Mouse (Mus musculus) ES-Bruce4 (cell line): ENCODE results near the gene Otoa. TPM values are rescaled to one million over a fixed set of nuclear protein-coding genes. Genes with fewer than 3 reads are reported as not detected.

Source experiments
- H3K27ac ChIP-seq: 2 replicates; pipeline ENCODE4 v1.5.1; 2012; ENCODE audit warnings: low read length, inconsistent platforms; ENCODE audit not compliant: insufficient read depth
- H3K27me3 ChIP-seq: 2 replicates; pipeline ENCODE4 v1.6.1; 2012; ENCODE audit warnings: mild to moderate bottlenecking, low read length, inconsistent platforms; ENCODE audit not compliant: control insufficient read depth, poor library complexity, insufficient read depth, severe bottlenecking
- H3K36me3 ChIP-seq: 2 replicates; pipeline ENCODE4 v1.6.1; 2012; ENCODE audit warnings: inconsistent platforms, mild to moderate bottlenecking, low read length, moderate library complexity; ENCODE audit not compliant: control insufficient read depth, poor library complexity, insufficient read depth, severe bottlenecking
- H3K4me1 ChIP-seq: one replicate; pipeline ENCODE4 v1.8.1; 2011; ENCODE audit warnings: low read length; ENCODE audit not compliant: control insufficient read depth, insufficient read depth
- H3K4me3 ChIP-seq: 2 replicates; pipeline ENCODE4 v1.5.1; 2011; ENCODE audit warnings: low read depth, mild to moderate bottlenecking, low read length
- H3K9ac ChIP-seq: 2 replicates; pipeline ENCODE4 v1.6.1; 2012; ENCODE audit warnings: low read depth, mild to moderate bottlenecking, inconsistent platforms; ENCODE audit not compliant: poor library complexity, severe bottlenecking
- H3K9me3 ChIP-seq: replicated peaks from 2 replicates; pipeline ENCODE4 v1.6.1; 2012; ENCODE audit warnings: mild to moderate bottlenecking, low read length, inconsistent platforms; ENCODE audit not compliant: control insufficient read depth, poor library complexity, insufficient read depth, severe bottlenecking
- CTCF ChIP-seq: IDR thresholded peaks from one replicate; pipeline ENCODE4 v1.8.1; 2011; ENCODE audit warnings: low read depth, low read length
- EP300 ChIP-seq: IDR thresholded peaks from 2 replicates; pipeline ENCODE4 v1.6.1; 2011; ENCODE audit warnings: low read depth, low read length; ENCODE audit not compliant: insufficient read depth
- POLR2A ChIP-seq: IDR thresholded peaks from one replicate; pipeline ENCODE4 v1.8.1; 2011; ENCODE audit warnings: low read length; ENCODE audit not compliant: insufficient read depth
- polyA plus RNA-seq: library from polyadenylated mRNA; stranded (reverse); fragments of >200 nt; gene quantifications from 2 replicates; pipeline ENCODE4 v1.2.4, GENCODE M21; 2011; ENCODE audit warnings: low read depth; ENCODE audit not compliant: missing spikeins, insufficient read depth, insufficient read length

Gene Otoa
- not detected in 2 replicates for polyA plus RNA-seq

DNA sequence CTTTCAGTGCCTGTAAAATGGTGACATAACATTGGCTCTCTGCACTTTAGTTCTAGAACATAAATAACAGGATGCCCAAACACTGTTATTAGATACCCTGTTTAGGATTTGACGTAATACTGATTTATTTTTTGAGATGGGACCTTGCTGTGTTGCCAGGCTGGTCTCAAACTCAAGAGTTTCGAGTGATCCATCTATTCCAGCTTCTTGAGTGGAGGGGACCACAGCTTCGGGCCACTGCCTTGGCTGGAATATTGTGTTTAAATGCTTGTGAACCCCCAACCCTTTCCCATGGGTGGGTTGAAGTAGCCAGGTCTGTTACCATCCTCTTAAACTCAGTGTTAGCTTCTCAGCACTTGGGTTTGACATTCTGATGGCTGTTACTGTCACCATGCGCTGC, at the start of gene Otoa:
Gene Otoa (plus strand): TSS at position 301 of the 400 bp plus-strand sequence.
- TF ChIP-seq POLR2A (no peak), CTCF (no peak), EP300 (no peak)
- 0 out of 2 replicates have a peak, but pooled peaks cover 2% of the 10 kb centered on the region for H3K36me3 ChIP-seq

DNA sequence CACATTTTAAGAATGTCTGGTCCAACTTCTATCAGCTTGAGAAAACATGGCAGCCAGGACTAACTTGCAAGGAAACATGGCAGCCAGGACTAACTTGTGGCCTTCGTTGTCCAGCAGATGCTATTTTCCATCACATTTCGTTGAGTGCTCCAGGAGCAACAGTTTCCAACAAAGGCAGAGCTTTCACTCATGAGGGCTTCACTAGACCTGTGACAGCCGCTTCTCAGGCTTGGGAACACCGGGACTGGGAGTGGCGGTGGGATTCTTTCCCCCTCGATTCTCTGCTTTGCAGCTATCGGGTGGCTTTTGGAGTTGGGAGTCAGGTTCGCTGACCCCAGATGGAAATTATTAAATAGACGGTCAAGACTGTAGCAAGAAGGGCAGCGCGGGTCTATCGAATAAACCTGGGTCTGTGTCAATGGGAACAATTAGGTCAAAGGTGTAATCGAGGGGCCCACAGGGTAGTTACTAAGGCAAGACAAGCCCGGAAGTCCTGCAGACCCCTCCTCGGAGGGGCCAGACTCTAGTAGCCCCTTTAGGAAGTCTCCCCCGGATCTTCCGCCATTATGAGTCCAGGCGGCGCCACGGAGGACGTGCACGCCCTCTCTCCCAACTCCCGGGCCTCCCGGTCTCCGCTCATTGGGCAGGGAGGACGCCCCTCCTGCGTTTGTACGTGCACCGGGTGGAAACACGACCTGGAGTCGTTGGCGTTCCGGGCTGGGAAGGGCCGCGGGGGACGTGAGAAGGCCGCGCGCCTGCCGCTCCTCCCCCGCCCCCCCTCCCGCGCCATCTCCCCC, 47.4 kb upstream of the Otoa start, which contains the start of gene Mettl9:
Gene Mettl9 (plus strand): TSS at position 590 of the 797 bp plus-strand sequence.
- no peaks in the 10 kb centered on the region for H3K9me3 ChIP-seq
- no peak within 1 kb of the TSS for H3K27ac ChIP-seq
- no peaks in the 10 kb centered on the region for H3K36me3 ChIP-seq
- TF ChIP-seq EP300 (no peak), POLR2A (peak; percentile 40)
- peak within 1 kb of the TSS; percentile 90 for H3K4me3 ChIP-seq
- no peaks in the 10 kb centered on the region for H3K4me1 ChIP-seq
- H3K9ac ChIP-seq = peak within 1 kb of the TSS; percentile 95
- no peaks in the 10 kb centered on the region for H3K27me3 ChIP-seq

More for the DNA sequence above, at the start of gene Otoa:
- H3K4me3 ChIP-seq = no peak within 1 kb of the TSS
- no peaks in the 10 kb centered on the region for H3K9me3 ChIP-seq
- peaks cover 3% of the 10 kb centered on the region for H3K4me1 ChIP-seq
- no peak within 1 kb of the TSS for H3K27ac ChIP-seq
- no peak within 1 kb of the TSS for H3K9ac ChIP-seq
- no peaks in the 10 kb centered on the region for H3K27me3 ChIP-seq

DNA sequence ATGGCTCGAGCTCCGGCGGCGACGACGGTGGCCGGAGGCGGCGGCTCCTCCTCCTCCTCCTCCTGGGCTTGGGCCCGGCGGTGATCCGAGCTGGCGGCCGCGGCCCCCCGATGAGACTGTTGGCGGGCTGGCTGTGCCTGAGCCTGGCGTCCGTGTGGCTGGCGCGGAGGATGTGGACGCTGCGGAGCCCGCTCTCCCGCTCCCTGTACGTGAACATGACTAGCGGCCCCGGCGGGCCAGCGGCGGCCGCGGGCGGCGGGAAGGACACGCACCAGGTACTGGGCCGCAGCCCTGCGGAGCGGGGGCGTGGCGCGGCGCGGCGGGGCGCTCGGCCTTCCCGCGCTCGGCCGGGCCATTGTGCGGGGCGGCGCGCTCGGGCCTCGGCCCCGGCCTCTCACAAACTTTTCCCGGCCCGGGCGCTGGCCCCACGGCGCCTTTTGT, 46.7 kb upstream of the Otoa start:
- peak overlapping the region; percentile 95 for H3K9ac ChIP-seq
- H3K27ac ChIP-seq = no peak overlapping the region
- peak overlapping the region; percentile 90 for H3K4me3 ChIP-seq
- no peaks in the 10 kb centered on the region for H3K27me3 ChIP-seq
- no peaks in the 10 kb centered on the region for H3K9me3 ChIP-seq
- H3K4me1 ChIP-seq = no peaks in the 10 kb centered on the region
- no peaks in the 10 kb centered on the region for H3K36me3 ChIP-seq
- no peak for TF ChIP-seq POLR2A
- TF ChIP-seq CTCF = no peak
- TF ChIP-seq EP300 = no peak

DNA sequence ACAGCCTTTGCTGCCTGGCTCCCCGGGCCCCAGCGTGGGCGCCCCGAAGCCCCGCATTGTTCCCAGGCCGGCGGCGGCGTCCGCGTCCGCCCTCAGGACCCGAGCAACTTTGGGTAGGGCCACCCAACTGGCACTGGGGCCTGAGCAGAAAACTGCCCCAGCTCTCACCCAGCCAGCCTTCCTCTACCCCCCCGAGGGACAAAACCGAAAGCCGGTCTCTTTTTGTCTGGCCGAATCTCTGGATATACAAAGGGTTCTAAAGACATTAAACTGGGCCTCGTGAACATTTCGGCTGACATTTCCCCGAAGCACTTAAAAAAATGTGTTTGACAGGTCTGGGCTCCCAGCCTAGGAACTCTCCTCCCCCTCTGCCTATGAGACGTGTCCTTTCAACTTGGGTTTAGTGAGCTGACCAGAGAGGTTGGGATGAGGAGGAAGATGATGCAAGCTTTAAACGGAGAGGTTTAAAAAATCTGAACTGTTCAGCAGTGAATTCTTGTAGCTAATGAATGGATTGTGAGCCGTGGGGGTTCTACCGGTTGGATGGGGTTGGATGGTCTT, 46.2 kb upstream of the Otoa start:
- H3K9ac ChIP-seq = peak overlapping the region; percentile 95
- H3K27me3 ChIP-seq = no peaks in the 10 kb centered on the region
- peak overlapping the region; percentile 90 for H3K4me3 ChIP-seq
- H3K36me3 ChIP-seq = no peaks in the 10 kb centered on the region
- H3K27ac ChIP-seq = no peak overlapping the region
- H3K4me1 ChIP-seq = no peaks in the 10 kb centered on the region
- H3K9me3 ChIP-seq = no peaks in the 10 kb centered on the region
- TF ChIP-seq EP300 (no peak), POLR2A (no peak), CTCF (no peak)

DNA sequence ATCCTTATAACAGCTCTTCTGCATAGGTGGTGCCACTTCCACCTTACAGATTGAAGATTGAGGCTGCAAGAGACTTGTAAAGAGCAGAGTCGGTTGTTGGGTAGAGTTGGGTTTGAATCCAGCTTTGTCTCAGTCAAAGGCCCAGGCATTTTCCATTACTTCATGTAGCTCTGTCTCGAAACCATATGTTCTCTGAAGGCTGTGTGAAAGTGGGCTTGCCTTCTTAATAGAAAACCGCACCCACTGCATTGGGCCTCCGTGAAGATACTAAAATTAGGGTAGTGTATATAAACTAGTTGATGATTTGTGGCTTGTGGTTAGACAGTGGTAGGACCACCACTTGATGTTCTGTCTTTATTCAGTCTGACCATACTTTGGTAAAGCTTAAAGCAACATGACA, 40.9 kb upstream of the Otoa start:
- no peaks in the 10 kb centered on the region for H3K4me1 ChIP-seq

DNA sequence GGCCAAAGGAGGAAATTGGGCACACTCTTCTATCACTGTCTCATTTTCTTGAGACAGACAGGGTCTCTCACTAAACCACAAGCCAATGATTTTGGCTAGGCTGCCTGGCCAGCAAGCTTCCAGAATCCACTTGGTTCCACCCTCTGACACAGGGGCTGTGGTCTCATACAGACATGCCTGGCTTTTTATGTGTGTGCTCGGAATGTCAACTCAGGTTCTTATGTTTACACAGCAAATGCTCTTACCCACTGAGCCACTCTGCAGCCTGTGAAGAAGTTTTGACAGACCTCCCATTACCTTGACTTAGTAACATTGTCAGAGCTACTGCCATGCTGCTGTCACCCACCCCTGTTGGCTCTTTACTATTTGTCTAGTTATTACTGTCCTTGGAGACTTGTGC, 39.5 kb upstream of the Otoa start:
- Histone ChIP-seq H3K4me1 (no peaks in the 10 kb centered on the region), H3K27me3 (no peaks in the 10 kb centered on the region), H3K4me3 (no peak overlapping the region), H3K9me3 (no peaks in the 10 kb centered on the region; the same call in 1 of the 2 replicates), H3K27ac (no peak overlapping the region), H3K36me3 (no peaks in the 10 kb centered on the region), H3K9ac (no peak overlapping the region)
- TF ChIP-seq EP300 = no peak
- TF ChIP-seq POLR2A = no peak
- TF ChIP-seq CTCF = no peak

More for the DNA sequence above, 40.9 kb upstream of the Otoa start:
- Histone ChIP-seq H3K9me3 (no peaks in the 10 kb centered on the region; the same call in 1 of the 2 replicates), H3K4me3 (no peak overlapping the region), H3K27me3 (no peaks in the 10 kb centered on the region), H3K27ac (no peak overlapping the region), H3K36me3 (no peaks in the 10 kb centered on the region), H3K9ac (no peak overlapping the region)
- TF ChIP-seq POLR2A (no peak), CTCF (no peak), EP300 (no peak)
